Mouse (Mus musculus) midbrain, embryonic 16.5 days (tissue): Measurements from ENCODE around the gene Pstpip1. TPM values are rescaled to one million over a fixed set of nuclear protein-coding genes. Genes with fewer than 3 reads are reported as not detected.

Experiments
- ATAC-seq: fragments of 200-750 bp; cut with Nextera tagmentation; 2 replicates; pipeline ENCODE4 v1.8.0; 2017; ENCODE audit warnings: moderate TSS enrichment
- H3K27ac ChIP-seq: fragments of 300-500 bp; sonication (generic); 2 replicates; pipeline ENCODE4 v1.5.1; 2014; ENCODE audit warnings: mild to moderate bottlenecking, low read length, mixed read lengths
- H3K27me3 ChIP-seq: fragments of 300-500 bp; sonication (generic); 2 replicates; pipeline ENCODE4 v1.6.1; 2014; ENCODE audit warnings: low read depth, low read length, mixed read lengths; ENCODE audit not compliant: control insufficient read depth, insufficient read depth
- H3K36me3 ChIP-seq: fragments of 300-500 bp; sonication (generic); 2 replicates; pipeline ENCODE4 v1.6.1; 2014; ENCODE audit warnings: mild to moderate bottlenecking, low read length, moderate library complexity, mixed read lengths; ENCODE audit not compliant: control insufficient read depth, insufficient read depth
- H3K4me1 ChIP-seq: fragments of 300-500 bp; sonication (generic); 2 replicates; pipeline ENCODE4 v1.6.1; 2014; ENCODE audit warnings: mild to moderate bottlenecking, low read length, mixed read lengths; ENCODE audit not compliant: control insufficient read depth, insufficient read depth
- H3K4me2 ChIP-seq: fragments of 300-500 bp; sonication (generic); 2 replicates; pipeline ENCODE4 v1.6.1; 2014; ENCODE audit warnings: mild to moderate bottlenecking, low read length, mixed read lengths
- H3K4me3 ChIP-seq: fragments of 300-500 bp; sonication (generic); 2 replicates; pipeline ENCODE4 v1.5.1; 2014; ENCODE audit warnings: low read depth, mild to moderate bottlenecking, low read length, moderate library complexity, mixed read lengths
- H3K9ac ChIP-seq: fragments of 300-500 bp; sonication (generic); 2 replicates; pipeline ENCODE4 v1.6.1; 2014; ENCODE audit warnings: low read depth, low read length, mixed read lengths
- H3K9me3 ChIP-seq: fragments of 300-500 bp; sonication (generic); replicated peaks from 2 replicates; pipeline ENCODE4 v1.6.1; 2014; ENCODE audit warnings: mild to moderate bottlenecking, low read length, mixed read lengths; ENCODE audit not compliant: control insufficient read depth, poor library complexity, severe bottlenecking
- WGBS: fragments of 180-500 bp; shearing (Covaris S2); extraction: QIAGEN DNeasy Blood & Tissue Kit; methylation state at CpG from one replicate; pipeline ENCODE4 v1.1.7; 2014; 5-methylcytosine and 5-hydroxymethylcytosine counted together
- polyA plus RNA-seq: library from polyadenylated mRNA; unstranded; fragments of >200 nt; fragmentation: Nextera tagmentation; extraction: Ambion mirVana; gene quantifications from 2 replicates; pipeline ENCODE4 v1.2.1, GENCODE M21; 2015

Gene Pstpip1
- polyA plus RNA-seq, 1 experiment from 2014 or later = 0.50 TPM

GRCm38 (mm10) chr9:56068630-56069029, 21.1 kb upstream of the Pstpip1 start:
- Histone ChIP-seq H3K4me2 (no peak overlapping the region), H3K36me3 (no peaks in the 10 kb centered on the region; the same call in none of the 2 replicates)
- ATAC-seq = no peak

DNA sequence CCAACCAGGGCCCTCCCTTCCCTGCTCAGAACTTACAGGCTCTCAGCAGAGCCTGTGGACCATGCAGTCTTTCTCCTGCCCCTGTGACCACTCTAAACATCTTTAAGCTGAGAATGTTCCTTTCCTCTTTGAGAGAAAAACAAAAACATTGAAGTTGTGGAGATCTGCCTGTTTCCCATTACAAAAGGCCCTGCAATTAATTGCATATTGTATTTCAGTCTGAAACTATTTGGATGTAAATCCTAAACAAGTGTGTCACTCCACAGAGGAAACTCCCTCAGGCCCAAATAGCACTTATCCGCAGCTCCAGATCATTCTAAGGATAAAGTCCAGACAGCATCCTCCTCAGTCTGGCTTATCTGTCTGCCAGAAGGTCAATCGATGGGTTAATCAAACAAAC, 16.9 kb upstream of the Pstpip1 start:
- ATAC-seq = no peak
- no peak overlapping the region for H3K4me3 ChIP-seq
- no peaks in the 10 kb centered on the region for H3K27me3 ChIP-seq
- H3K27ac ChIP-seq = no peak overlapping the region
- no peak overlapping the region for H3K9ac ChIP-seq
- H3K4me1 ChIP-seq = no peaks in the 10 kb centered on the region
- no peak overlapping the region for H3K4me2 ChIP-seq
- 84% methylated on average over 2 of the region's 2 CpGs for WGBS
- no peaks in the 10 kb centered on the region; the same call in 1 of the 2 replicates for H3K36me3 ChIP-seq
- H3K9me3 ChIP-seq = no peaks in the 10 kb centered on the region

More at GRCm38 (mm10) chr9:56068630-56069029, 21.1 kb upstream of the Pstpip1 start:
- H3K4me1 ChIP-seq = no peaks in the 10 kb centered on the region
- H3K4me3 ChIP-seq = no peak overlapping the region
- H3K27ac ChIP-seq = no peak overlapping the region
- 100% methylated on average over 1 of the region's 1 CpGs for WGBS
- no peaks in the 10 kb centered on the region for H3K27me3 ChIP-seq
- no peaks in the 10 kb centered on the region for H3K9me3 ChIP-seq
- H3K9ac ChIP-seq = no peak overlapping the region

GRCm38 (mm10) chr9:56074863-56075262, 14.9 kb upstream of the Pstpip1 start:
- Histone ChIP-seq H3K4me2 (no peak overlapping the region), H3K4me1 (no peaks in the 10 kb centered on the region), H3K9ac (no peak overlapping the region), H3K36me3 (no peaks in the 10 kb centered on the region; the same call in 1 of the 2 replicates), H3K9me3 (no peaks in the 10 kb centered on the region), H3K27me3 (no peaks in the 10 kb centered on the region), H3K27ac (no peak overlapping the region), H3K4me3 (no peak overlapping the region)
- 0 out of 2 replicates have a peak, but pooled peaks have one; percentile 14 for ATAC-seq
- WGBS = 77% methylated on average over 12 of the region's 12 CpGs

DNA sequence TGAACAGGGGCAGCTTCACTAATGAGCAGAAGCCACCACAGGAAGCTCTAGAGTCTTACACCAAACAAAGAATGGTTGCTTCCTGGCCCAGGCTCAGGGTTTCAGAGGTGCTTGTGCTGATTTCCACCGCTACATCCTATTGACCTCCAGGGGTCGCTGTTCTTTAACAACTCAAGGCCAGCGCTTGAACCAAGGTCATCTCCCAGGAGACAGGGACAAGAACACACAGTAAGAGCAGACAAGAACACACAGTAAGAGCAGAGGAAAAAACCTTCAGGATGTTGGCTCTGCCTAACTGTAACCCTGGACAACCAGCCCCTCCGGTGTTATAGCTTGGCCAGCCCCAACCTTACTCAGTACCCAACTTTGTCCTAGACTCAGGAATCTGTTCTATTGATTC, 14.5 kb upstream of the Pstpip1 start:
- no peak overlapping the region for H3K4me3 ChIP-seq
- H3K4me2 ChIP-seq = no peak overlapping the region
- H3K27me3 ChIP-seq = no peaks in the 10 kb centered on the region
- H3K36me3 ChIP-seq = no peaks in the 10 kb centered on the region; the same call in 1 of the 2 replicates
- no peaks in the 10 kb centered on the region for H3K9me3 ChIP-seq
- no peaks in the 10 kb centered on the region for H3K4me1 ChIP-seq
- 10% methylated on average over 4 of the region's 4 CpGs for WGBS
- peak; percentile 80 for ATAC-seq
- H3K9ac ChIP-seq = no peak overlapping the region
- H3K27ac ChIP-seq = no peak overlapping the region

DNA sequence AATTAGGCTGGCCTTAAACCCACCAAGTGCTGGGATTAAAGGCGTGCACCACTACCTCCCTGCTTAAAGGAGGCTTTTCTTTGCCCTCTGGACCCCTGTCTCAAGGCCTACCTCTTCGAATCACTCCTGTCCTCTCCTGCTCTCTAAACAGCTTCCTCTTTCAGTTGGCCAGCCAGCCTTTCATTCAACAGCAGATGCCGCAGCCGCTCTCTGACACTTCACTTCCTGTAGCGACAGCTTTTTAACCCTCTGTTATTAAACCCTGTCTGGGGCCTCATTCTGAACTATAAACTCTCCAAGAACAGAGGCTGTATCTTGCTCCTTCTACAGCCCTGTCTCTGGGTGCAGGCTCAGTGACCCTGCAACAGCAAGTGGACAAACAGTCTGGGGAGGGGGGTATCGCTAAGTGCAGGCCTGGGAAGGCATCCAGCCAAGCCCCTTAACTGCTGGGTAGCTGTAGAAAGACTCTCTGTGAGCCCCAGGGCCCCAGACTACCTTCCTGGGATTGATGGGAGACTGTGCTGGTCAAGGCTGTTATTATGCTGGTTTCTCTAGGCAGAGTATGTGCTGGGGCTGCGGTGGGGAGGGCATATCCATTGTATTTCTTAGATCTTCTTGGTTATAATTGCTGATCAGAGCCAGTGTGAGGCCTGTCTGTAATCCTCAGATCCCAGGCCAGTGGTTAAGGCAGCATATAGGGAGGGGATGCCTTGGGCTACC, 13.7 kb upstream of the Pstpip1 start:
- Histone ChIP-seq H3K4me3 (no peak overlapping the region), H3K4me2 (no peak overlapping the region), H3K9me3 (no peaks in the 10 kb centered on the region), H3K27me3 (no peaks in the 10 kb centered on the region), H3K27ac (peak overlapping the region; percentile 47; the same call in 1 of the 2 replicates), H3K36me3 (no peaks in the 10 kb centered on the region; the same call in 1 of the 2 replicates), H3K4me1 (no peaks in the 10 kb centered on the region), H3K9ac (no peak overlapping the region)
- WGBS = 67% methylated on average over 7 of the region's 7 CpGs
- ATAC-seq = 0 out of 2 replicates have a peak, but pooled peaks have one; percentile 39

GRCm38 (mm10) chr9:56079587-56079986, 10.2 kb upstream of the Pstpip1 start:
- Histone ChIP-seq H3K27me3 (no peaks in the 10 kb centered on the region), H3K4me3 (no peak overlapping the region), H3K27ac (no peak overlapping the region), H3K9me3 (no peaks in the 10 kb centered on the region), H3K4me2 (no peak overlapping the region), H3K4me1 (no peaks in the 10 kb centered on the region), H3K36me3 (no peaks in the 10 kb centered on the region), H3K9ac (no peak overlapping the region)
- 92% methylated on average over 5 of the region's 5 CpGs for WGBS
- ATAC-seq = no peak

GRCm38 (mm10) chr9:56086524-56086923, 3.2 kb upstream of the Pstpip1 start:
- 91% methylated on average over 5 of the region's 5 CpGs for WGBS
- H3K27ac ChIP-seq = no peak overlapping the region
- no peaks in the 10 kb centered on the region for H3K36me3 ChIP-seq
- no peaks in the 10 kb centered on the region for H3K27me3 ChIP-seq
- H3K9ac ChIP-seq = no peak overlapping the region
- no peak for ATAC-seq
- no peak overlapping the region for H3K4me3 ChIP-seq
- no peak overlapping the region for H3K4me2 ChIP-seq
- peaks cover 7% of the 10 kb centered on the region; the same call in 1 of the 2 replicates for H3K4me1 ChIP-seq
- H3K9me3 ChIP-seq = no peaks in the 10 kb centered on the region

GRCm38 (mm10) chr9:56090546-56091225, 924 bp downstream of the Pstpip1 start:
- H3K27me3 ChIP-seq = no peaks in the 10 kb centered on the region
- H3K36me3 ChIP-seq = no peaks in the 10 kb centered on the region
- peak overlapping the region; percentile 26; the same call in 1 of the 2 replicates for H3K27ac ChIP-seq
- 82% methylated on average over 5 of the region's 5 CpGs for WGBS
- H3K4me1 ChIP-seq = peaks cover 7% of the 10 kb centered on the region; the same call in 1 of the 2 replicates
- H3K4me2 ChIP-seq = no peak overlapping the region
- H3K4me3 ChIP-seq = no peak overlapping the region
- H3K9me3 ChIP-seq = no peaks in the 10 kb centered on the region
- peak; percentile 26; the same call in 1 of the 2 replicates for ATAC-seq
- H3K9ac ChIP-seq = 0 out of 2 replicates have a peak overlapping the region, but pooled peaks have one; percentile 35

GRCm38 (mm10) chr9:56092102-56092501, 2.3 kb downstream of the Pstpip1 start:
- peaks cover 7% of the 10 kb centered on the region; the same call in 1 of the 2 replicates for H3K4me1 ChIP-seq
- no peak for ATAC-seq
- no peaks in the 10 kb centered on the region for H3K36me3 ChIP-seq
- H3K9me3 ChIP-seq = no peaks in the 10 kb centered on the region
- no peak overlapping the region for H3K4me3 ChIP-seq
- no peak overlapping the region for H3K27ac ChIP-seq
- H3K4me2 ChIP-seq = no peak overlapping the region
- no peak overlapping the region for H3K9ac ChIP-seq
- WGBS = 42% methylated on average over 2 of the region's 2 CpGs
- H3K27me3 ChIP-seq = no peaks in the 10 kb centered on the region
